Mouse (Mus musculus): ENCODE results near the gene Nradd.

The Nradd gene

GRCm38 (mm10) chr9:110611471-110611870 is 12.8 kb downstream of the Nradd start:
- no peak for DNase-seq (ENCODE audit: low spot score in 2 of 2)

GRCm38 (mm10) chr9:110583521-110583920 is 40.7 kb downstream of the Nradd start:
- DNase-seq (ENCODE audit: low spot score in 2 of 2), result no peak

- DNase-seq (ENCODE audit: low spot score in 2 of 2), result no peak
Measured at GRCm38 (mm10) chr9:110582161-110582560, 42.1 kb downstream of the Nradd start.

Data from left cerebral cortex, adult 9 months (tissue).